19 mouse cellular contexts compared by ENCODE assay signal in genomic region chr17:79670837-79671236, GRCm38 (mm10). TPM values are rescaled to one million over a fixed set of nuclear protein-coding genes. Genes with fewer than 3 reads are reported as not detected.
"Had no signal": no experiment of that assay in that cellular context is flagged by ENCODE, and none has a peak within 500 bp of the region (broad histone marks: within the 10 kb centered on the region; RNA-seq: fewer than 3 reads in every experiment).

No protein-coding gene starts in this region.

- H3K27me3 ChIP-seq: lung, embryonic 15.5 days; midbrain, embryonic 12.5 days; neural tube, embryonic 13.5 days; neural tube, embryonic 15.5 days; stomach, embryonic 15.5 days had no signal

- ATAC-seq: midbrain, embryonic 16.5 days had no signal

- H3K4me1 ChIP-seq: lung, embryonic 15.5 days; midbrain, embryonic 10.5 days; midbrain, embryonic 12.5 days; neural tube, embryonic 13.5 days; neural tube, embryonic 15.5 days; stomach, embryonic 15.5 days had no signal

- DNase-seq: lung, postnatal 10 days; lung, postnatal 4 days; midbrain, embryonic 14.5 days; retina, postnatal 1 day; right cerebral cortex, adult 18-20 months; right cerebral cortex, postnatal 25 days; right cerebral cortex, postnatal 4 days; thymus, adult 2 months; thymus, postnatal 25 days; thymus, postnatal 4 days had no signal

- H3K4me3 ChIP-seq: lung, embryonic 15.5 days; midbrain, embryonic 10.5 days; midbrain, embryonic 12.5 days; myocyte; neural tube, embryonic 13.5 days; neural tube, embryonic 15.5 days; stomach, embryonic 15.5 days had no signal

RNA-seq across cellular contexts. Expression of gene Cyp1b1, which starts 44.0 kb away (rescaled TPM):
- total RNA-seq: megakaryocyte-erythroid progenitor cell, adult 5-6 weeks had no signal
